Mouse (Mus musculus) testis, adult 2 months (tissue): ENCODE measurements at regions not wholly inside any gene's neighbourhood (a gene's known extent, or its start where the extent isn't known, plus 50 kb on each side); places are given as distances from the start of the nearest gene placed in this dataset.

Source experiments
- CTCF ChIP-seq: fragments of 200-500 bp; IDR thresholded peaks from 2 replicates; pipeline ENCODE4 v1.5.1; 2012; ENCODE audit warnings: low read depth, mild to moderate bottlenecking, inconsistent platforms, low read length, moderate library complexity; ENCODE audit not compliant: control insufficient read depth, insufficient read depth, insufficient replicate concordance
- POLR2A ChIP-seq: fragments of 200-500 bp; IDR thresholded peaks from 2 replicates; pipeline ENCODE4 v1.6.1; 2012; ENCODE audit warnings: low read depth, mild to moderate bottlenecking, inconsistent platforms, low read length, moderate library complexity; ENCODE audit not compliant: control insufficient read depth

- TF ChIP-seq CTCF (no peak), POLR2A (no peak)
These were observed 247.4 kb downstream of the Glrx3 start for GRCm38 (mm10) chr7:137684826-137685225.
